Mouse (Mus musculus): ENCODE data around the gene Naa50. TPM values are rescaled to one million over a fixed set of nuclear protein-coding genes. Genes with fewer than 3 reads are reported as not detected.

Naa50 gene
- 144 and 169 TPM in 2 replicates for total RNA-seq (2017)

DNA sequence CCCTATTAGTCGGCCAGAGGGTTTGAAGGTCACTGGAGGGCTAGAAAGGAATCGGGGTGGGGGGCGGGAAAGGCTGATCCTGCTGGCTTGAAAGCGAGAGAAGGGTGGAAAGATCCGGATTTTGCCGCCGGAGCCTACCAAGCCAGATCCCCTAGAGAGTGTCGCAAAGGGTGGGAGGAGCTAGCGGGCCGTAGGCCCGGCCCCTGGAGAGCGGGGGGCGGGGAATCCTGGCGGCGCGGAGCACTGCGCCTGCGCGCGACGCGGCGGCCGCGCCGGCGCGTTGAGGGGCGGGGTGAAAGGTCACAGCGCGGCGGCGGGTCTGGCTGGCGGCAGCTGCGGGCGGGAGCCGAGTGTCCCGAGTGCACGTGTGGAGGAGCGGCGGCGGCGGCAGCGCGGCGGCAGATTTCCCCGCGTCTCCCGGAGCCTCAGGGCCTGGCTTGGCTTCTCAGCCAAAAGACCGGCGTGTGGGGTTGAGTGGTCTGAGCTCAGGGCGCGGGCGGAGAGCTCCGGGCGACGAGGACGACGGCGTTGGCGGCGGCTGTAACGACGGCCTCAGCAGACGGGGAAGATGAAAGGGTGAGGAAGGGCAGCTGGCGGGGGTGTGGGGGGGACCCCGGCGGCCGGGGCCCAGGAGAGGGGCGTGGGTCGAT is at the start of gene Naa50, which contains the start of gene Atp6v1a:
Gene Naa50 (plus strand): TSS at position 295 of the 650 bp plus-strand sequence.
Gene Atp6v1a (minus strand): TSS at position 170 of the 650 bp plus-strand sequence.
- ATAC-seq (replicated peaks; ENCODE audit: low read depth, poor library complexity, severe bottlenecking) = peak; percentile 51

GRCm38 (mm10) chr16:44099377-44099776 is 40.3 kb upstream of the Naa50 start:
- no peak for ATAC-seq (replicated peaks; ENCODE audit: low read depth, poor library complexity, severe bottlenecking)

GRCm38 (mm10) chr16:44101181-44101710 is 38.4 kb upstream of the Naa50 start:
- no peak for ATAC-seq (replicated peaks; ENCODE audit: low read depth, poor library complexity, severe bottlenecking)

DNA sequence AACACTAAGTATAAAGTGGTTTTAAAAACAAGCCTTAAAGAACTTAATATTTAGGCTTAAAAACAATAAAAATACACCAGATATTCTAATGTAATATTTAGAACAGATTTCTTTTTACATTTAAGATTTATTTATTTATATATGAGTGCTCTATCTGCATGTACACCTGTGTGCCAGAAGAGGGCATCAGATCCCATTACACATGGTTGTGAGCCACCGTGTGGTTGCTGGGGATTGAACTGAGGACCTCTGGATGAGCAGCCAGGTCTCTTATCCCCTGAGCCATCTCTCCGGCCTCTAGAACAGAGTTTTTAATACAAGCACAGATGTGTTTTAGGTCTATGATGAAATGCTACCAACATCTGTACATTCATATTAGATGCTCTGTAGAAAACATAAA is 36.7 kb upstream of the Naa50 start:
- no peak for ATAC-seq (replicated peaks; ENCODE audit: low read depth, poor library complexity, severe bottlenecking)

GRCm38 (mm10) chr16:44103806-44104766 is 35.5 kb upstream of the Naa50 start:
- 0 out of 2 replicates have a peak, but pooled peaks have one; percentile 36 for ATAC-seq (replicated peaks; ENCODE audit: low read depth, poor library complexity, severe bottlenecking)

GRCm38 (mm10) chr16:44105211-44105610 is 34.4 kb upstream of the Naa50 start:
- no peak for ATAC-seq (replicated peaks; ENCODE audit: low read depth, poor library complexity, severe bottlenecking)

- ATAC-seq (replicated peaks; ENCODE audit: low read depth, poor library complexity, severe bottlenecking) = no peak
Measured at GRCm38 (mm10) chr16:44109002-44109401, 30.6 kb upstream of the Naa50 start.

- ATAC-seq (replicated peaks; ENCODE audit: low read depth, poor library complexity, severe bottlenecking) = no peak
Measured at GRCm38 (mm10) chr16:44119753-44120501, 19.7 kb upstream of the Naa50 start.

GRCm38 (mm10) chr16:44122122-44122521 is 17.5 kb upstream of the Naa50 start:
- no peak for ATAC-seq (replicated peaks; ENCODE audit: low read depth, poor library complexity, severe bottlenecking)

- no peak for ATAC-seq (replicated peaks; ENCODE audit: low read depth, poor library complexity, severe bottlenecking)
Measured at GRCm38 (mm10) chr16:44122574-44122973, 17.1 kb upstream of the Naa50 start.

DNA sequence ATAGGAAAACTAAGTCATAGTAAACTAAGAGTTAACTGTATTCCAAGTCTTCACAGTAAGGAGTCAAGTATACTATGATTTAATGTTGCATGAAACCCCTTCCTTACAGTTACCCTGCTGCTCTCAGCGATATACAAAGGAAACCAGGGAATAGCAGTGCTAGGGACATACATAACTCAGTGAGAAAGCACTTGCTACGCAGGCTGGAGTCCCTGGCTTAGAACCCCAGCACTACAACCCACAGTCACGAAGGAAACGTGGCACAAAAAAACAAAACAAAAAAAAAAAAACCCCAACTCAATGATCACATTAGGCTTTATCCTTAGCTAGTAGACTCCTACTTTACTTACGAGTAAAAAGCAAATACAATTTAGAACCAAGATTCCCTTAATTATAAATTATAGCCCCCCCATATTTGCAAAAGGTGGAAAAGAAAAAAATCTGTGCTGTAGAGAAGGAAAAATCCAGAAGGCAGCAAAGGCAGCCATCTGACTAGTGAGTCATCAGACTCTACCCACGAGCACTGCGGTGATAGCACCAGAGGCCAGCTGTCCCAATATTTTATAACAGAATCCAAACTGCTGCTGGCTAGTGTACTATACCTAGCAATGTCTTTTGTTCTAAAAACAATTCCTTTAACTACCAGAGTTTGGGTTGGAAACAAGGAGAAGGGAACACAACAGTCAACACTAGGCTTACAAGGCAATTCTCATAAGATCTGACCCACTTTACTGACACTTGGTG is 16.5 kb upstream of the Naa50 start:
- no peak for ATAC-seq (replicated peaks; ENCODE audit: low read depth, poor library complexity, severe bottlenecking)

DNA sequence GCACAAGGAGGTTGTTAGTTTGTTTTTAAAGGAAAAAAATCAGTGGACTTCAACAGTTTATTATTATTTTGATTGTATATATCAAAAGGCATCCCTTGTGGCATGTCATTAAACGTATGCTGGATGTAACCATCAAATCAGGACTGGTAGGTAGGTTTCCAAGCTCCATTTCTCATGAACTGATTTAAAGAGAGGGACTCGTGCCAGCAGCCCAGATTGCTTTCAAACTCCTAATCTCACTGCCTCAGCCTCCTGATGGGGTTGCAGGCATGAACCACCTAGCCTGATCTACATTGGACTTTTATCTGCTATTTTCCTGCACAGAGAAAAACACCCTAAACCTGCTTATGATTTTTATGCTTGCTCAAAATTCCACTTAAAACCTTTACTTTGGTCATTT is 15.8 kb upstream of the Naa50 start:
- ATAC-seq (replicated peaks; ENCODE audit: low read depth, poor library complexity, severe bottlenecking) = no peak

GRCm38 (mm10) chr16:44124713-44125112 is 14.9 kb upstream of the Naa50 start:
- no peak for ATAC-seq (replicated peaks; ENCODE audit: low read depth, poor library complexity, severe bottlenecking)

- ATAC-seq (replicated peaks; ENCODE audit: low read depth, poor library complexity, severe bottlenecking) = no peak
Measured at GRCm38 (mm10) chr16:44125436-44125835, 14.2 kb upstream of the Naa50 start.

- ATAC-seq (replicated peaks; ENCODE audit: low read depth, poor library complexity, severe bottlenecking) = peak; percentile 77
Measured at GRCm38 (mm10) chr16:44126437-44126836, 13.2 kb upstream of the Naa50 start.

- no peak for ATAC-seq (replicated peaks; ENCODE audit: low read depth, poor library complexity, severe bottlenecking)
Measured at GRCm38 (mm10) chr16:44132300-44132699, 7.3 kb upstream of the Naa50 start.

DNA sequence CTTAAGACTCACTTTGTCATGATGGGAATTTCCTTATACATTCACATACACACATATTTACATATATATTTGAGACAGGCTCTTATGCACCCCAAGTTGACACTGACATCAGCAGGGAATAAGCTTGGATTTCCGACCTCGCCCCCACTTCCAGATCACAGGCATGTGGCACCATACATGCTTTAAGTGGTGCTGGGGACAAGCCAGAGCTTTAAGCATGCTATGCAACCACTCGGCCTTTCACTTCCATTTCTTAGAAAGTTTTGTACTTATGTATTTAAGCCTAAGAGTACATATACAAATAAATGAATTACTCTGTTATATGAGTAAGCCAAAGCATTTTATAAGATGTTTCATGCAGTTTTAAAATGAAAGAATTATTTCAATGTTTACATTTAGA is 6.4 kb upstream of the Naa50 start:
- no peak for ATAC-seq (replicated peaks; ENCODE audit: low read depth, poor library complexity, severe bottlenecking)

DNA sequence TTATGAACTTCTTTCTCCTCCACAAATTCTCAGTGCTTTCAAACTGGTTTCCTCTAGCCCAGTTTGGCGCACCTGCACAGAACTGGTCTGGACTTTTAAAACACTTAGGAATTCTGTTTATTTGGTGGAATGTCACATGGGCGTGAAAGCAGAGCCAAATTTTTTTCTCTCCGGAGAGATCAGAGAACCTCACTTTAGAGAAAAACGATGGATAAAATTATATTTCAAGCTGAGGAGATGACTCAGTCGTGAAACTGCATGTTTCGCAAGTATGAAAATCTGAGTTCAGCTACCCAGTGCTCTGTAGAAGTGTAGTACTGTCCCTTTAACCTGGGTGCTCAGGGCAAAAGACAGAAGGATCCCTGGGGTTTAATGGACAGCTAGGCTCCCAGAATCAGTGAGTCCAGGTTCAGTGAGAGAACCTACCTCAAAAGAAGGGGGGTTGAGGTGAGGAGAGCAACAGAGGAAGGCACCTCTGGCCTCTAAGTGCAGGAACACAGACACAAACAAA is 3.1 kb upstream of the Naa50 start:
- no peak for ATAC-seq (replicated peaks; ENCODE audit: low read depth, poor library complexity, severe bottlenecking)

GRCm38 (mm10) chr16:44138377-44138978 is 1.2 kb upstream of the Naa50 start:
- ATAC-seq (replicated peaks; ENCODE audit: low read depth, poor library complexity, severe bottlenecking) = 0 out of 2 replicates have a peak, but pooled peaks have one; percentile 0
